Mouse (Mus musculus): Measurements from ENCODE around the gene Vmn1r128.
"Not testable (repeated sequence)": the region's sequence is repeated elsewhere in the genome, so short reads cannot be mapped to it uniquely, and the experiment has no call there.

DNA sequence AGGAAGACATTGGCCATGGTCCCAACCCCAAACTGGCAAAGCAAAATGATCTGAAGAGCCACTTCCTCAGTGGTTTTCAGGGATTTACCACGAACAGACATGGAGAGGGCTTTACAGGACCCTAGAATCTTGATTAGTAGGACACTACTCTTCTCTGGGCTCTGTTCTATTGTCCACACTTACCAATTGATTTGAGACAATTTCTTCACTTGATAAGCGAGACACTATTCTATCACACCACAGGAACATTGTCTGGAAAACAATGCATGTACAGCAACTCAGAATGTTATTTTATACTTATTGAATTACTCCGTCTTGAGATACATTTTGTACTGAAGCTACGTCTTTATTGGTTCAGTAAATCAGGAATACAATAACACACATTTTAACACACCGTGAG is 47.8 kb upstream of the Vmn1r128 start, which contains the start of gene Vmn1r126:
- TF ChIP-seq POLR2A (IDR thresholded peaks at IDR 0.05; ENCODE audit: borderline replicate concordance, control insufficient read depth, low read depth, low read length); CTCF (IDR thresholded peaks at IDR 0.05; ENCODE audit: control insufficient read depth, insufficient read depth, low read length): not testable (repeated sequence)

All from bone marrow, adult 2 months (tissue).